Mouse (Mus musculus): ENCODE data around the gene Sf3b5.

DNA sequence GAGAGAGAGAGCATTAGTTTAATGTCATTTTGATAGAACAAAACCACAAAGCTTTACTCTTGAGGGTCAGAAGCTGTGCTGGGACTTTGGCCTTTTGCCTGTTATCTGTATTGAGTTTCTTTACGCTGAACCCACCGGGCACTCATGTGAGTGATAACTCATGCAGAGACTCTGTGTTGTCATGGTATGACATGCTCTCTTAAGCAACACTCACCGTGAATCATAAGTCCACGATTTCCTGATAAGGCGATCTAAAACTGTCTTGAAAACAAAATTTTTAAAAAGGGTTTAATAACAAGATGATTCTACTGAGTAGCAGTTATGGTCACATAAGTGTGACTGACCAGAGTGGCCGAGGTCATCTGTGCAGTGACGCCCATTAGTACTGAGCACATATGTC is 28.6 kb upstream of the Sf3b5 start:
- no peak for TF ChIP-seq MAX (IDR thresholded peaks at IDR 0.05; ENCODE audit: low read depth)
- TF ChIP-seq POLR2A (IDR thresholded peaks at IDR 0.05; ENCODE audit: insufficient read length, low read depth), result no peak
- no peak for TF ChIP-seq TCF12 (IDR thresholded peaks at IDR 0.05; ENCODE audit: insufficient read depth, poor library complexity, severe bottlenecking)
- no peak for TF ChIP-seq USF1 (IDR thresholded peaks at IDR 0.05; ENCODE audit: low read depth)
- no peak for TF ChIP-seq POLR2AphosphoS2 (IDR thresholded peaks at IDR 0.05; ENCODE audit: insufficient read length, low read depth)
- TF ChIP-seq CEBPB (IDR thresholded peaks at IDR 0.05; ENCODE audit: insufficient read depth, poor library complexity, severe bottlenecking), result peak; percentile 24; the same call in 1 of the 2 replicates
- TF ChIP-seq SRF (IDR thresholded peaks at IDR 0.05; ENCODE audit: control insufficient read depth, insufficient read length, low read depth), result no peak
- no peak for TF ChIP-seq MYOD1 (IDR thresholded peaks at IDR 0.05; ENCODE audit: control insufficient read depth in 1 of 3, insufficient read length in 2 of 3, low read depth in 2 of 3)
- no peak for TF ChIP-seq E2F4 (IDR thresholded peaks at IDR 0.05; ENCODE audit: insufficient read depth)
- TF ChIP-seq REST (IDR thresholded peaks at IDR 0.05; ENCODE audit: insufficient read depth, insufficient read length), result no peak
- TF ChIP-seq TCF3 (IDR thresholded peaks at IDR 0.05; ENCODE audit: insufficient read length, low read depth), result no peak
- no peak for TF ChIP-seq MYOG (IDR thresholded peaks at IDR 0.05; ENCODE audit: control insufficient read depth in 1 of 3, insufficient read depth in 1 of 3, insufficient read length in 2 of 3, low read depth in 2 of 3)
